Mouse (Mus musculus) lung, adult 10 weeks (tissue): Measurements from ENCODE around the gene Xpnpep2. TPM values are rescaled to one million over a fixed set of nuclear protein-coding genes. Genes with fewer than 3 reads are reported as not detected.

Experiments used
- polyA plus RNA-seq: library from polyadenylated mRNA; stranded (reverse); fragments of 350-450 nt; fragmentation: Illumina TruSeq; extraction: RNeasy Lipid Tissue Mini Kit (QIAGEN cat#74804); gene quantifications from one replicate; pipeline ENCODE4 v1.2.3, GENCODE M21; 2014; ENCODE audit warnings: low read depth, low replicate concordance; ENCODE audit not compliant: insufficient read depth

Gene Xpnpep2
- 4.1 TPM for polyA plus RNA-seq

GRCm38 (mm10) chrX:48108394-48109315 lies at the start of gene Xpnpep2:
TSS of gene Xpnpep2 (plus strand) at chrX:48108725.

DNA sequence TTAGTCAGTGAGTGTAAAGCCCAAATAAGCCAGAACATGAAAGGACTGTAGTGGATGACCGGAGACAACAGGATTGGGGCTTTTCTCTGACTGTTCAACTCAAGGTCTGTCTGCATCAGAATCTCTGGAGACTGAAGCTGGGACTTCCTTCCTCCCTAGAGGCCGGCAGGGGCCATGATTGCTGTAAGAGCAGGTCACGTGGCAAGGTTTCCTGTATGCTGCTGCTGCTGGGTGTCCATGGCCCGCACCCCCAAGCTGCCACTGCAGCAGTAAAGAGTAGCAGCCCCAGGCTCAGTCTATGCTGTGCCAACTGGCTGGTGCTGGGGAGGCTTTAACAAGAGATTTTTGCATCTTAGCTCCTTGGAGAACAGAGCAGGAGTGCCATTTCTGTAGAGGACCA lies 37.7 kb downstream of the Xpnpep2 start, which contains the start of gene Sash3:
Gene Sash3, plus strand, starts transcription at position 175 of the 400 bp plus-strand sequence.

Other genes starting within 250 kb of the Xpnpep2 start
- 0.68 TPM for gene Smarca1, start 215.8 kb upstream of the Xpnpep2 start, polyA plus RNA-seq
- 7.5 TPM for gene Ocrl, start 196.3 kb upstream of the Xpnpep2 start, polyA plus RNA-seq
- gene Apln, start 73.9 kb upstream of the Xpnpep2 start, polyA plus RNA-seq, result 17.7 TPM
- gene Sash3, start 37.7 kb downstream of the Xpnpep2 start, polyA plus RNA-seq, result 16.1 TPM
- gene Zdhhc9, start 100.2 kb downstream of the Xpnpep2 start, polyA plus RNA-seq, result 16.0 TPM
- gene Utp14a, start 148.1 kb downstream of the Xpnpep2 start, polyA plus RNA-seq, result 10.4 TPM
- 1.5 TPM for gene Bcorl1, start 232.6 kb downstream of the Xpnpep2 start, polyA plus RNA-seq